Mouse (Mus musculus) neural tube, embryonic 11.5 days (tissue): Measurements from ENCODE around the gene Stx7. TPM values are rescaled to one million over a fixed set of nuclear protein-coding genes. Genes with fewer than 3 reads are reported as not detected.

Experiments used
- ATAC-seq: fragments of 200-750 bp; cut with Nextera tagmentation; 2 replicates; pipeline ENCODE4 v1.8.0; 2017; ENCODE audit warnings: moderate number of reproducible peaks, mild to moderate bottlenecking, moderate TSS enrichment, moderate library complexity; ENCODE audit not compliant: insufficient read depth, low FRiP score, low TSS enrichment
- DNase-seq: peaks from one replicate; pipeline ENCODE4 v3.0.0-alpha.2; 2015; ENCODE audit warnings: low spot score
- H3K27ac ChIP-seq: fragments of 300-500 bp; sonication (generic); 2 replicates; pipeline ENCODE4 v1.5.1; 2014; ENCODE audit warnings: low read depth, mild to moderate bottlenecking, low read length
- H3K27me3 ChIP-seq: fragments of 300-500 bp; sonication (generic); 2 replicates; pipeline ENCODE4 v1.6.1; 2014; ENCODE audit warnings: mild to moderate bottlenecking, low read length, mixed read lengths; ENCODE audit not compliant: control insufficient read depth, insufficient read depth
- H3K36me3 ChIP-seq: fragments of 300-500 bp; sonication (generic); 2 replicates; pipeline ENCODE4 v1.6.1; 2014; ENCODE audit warnings: mild to moderate bottlenecking, low read length, moderate library complexity, mixed read lengths; ENCODE audit not compliant: control insufficient read depth, insufficient read depth
- H3K4me1 ChIP-seq: fragments of 300-500 bp; sonication (generic); 2 replicates; pipeline ENCODE4 v1.6.1; 2014; ENCODE audit warnings: low read length, mixed read lengths; ENCODE audit not compliant: control insufficient read depth, insufficient read depth
- H3K4me2 ChIP-seq: fragments of 300-500 bp; sonication (generic); 2 replicates; pipeline ENCODE4 v1.6.1; 2014; ENCODE audit warnings: low read depth, mild to moderate bottlenecking, moderate library complexity
- H3K4me3 ChIP-seq: fragments of 300-500 bp; sonication (generic); 2 replicates; pipeline ENCODE4 v1.5.1; 2014; ENCODE audit warnings: low read depth, low read length
- H3K9ac ChIP-seq: fragments of 300-500 bp; sonication (generic); 2 replicates; pipeline ENCODE4 v1.6.1; 2014; ENCODE audit warnings: mild to moderate bottlenecking, low read length
- H3K9me3 ChIP-seq: fragments of 300-500 bp; sonication (generic); 2 replicates; pipeline ENCODE4 v1.6.1; 2016; ENCODE audit warnings: low read length; ENCODE audit not compliant: control insufficient read depth
- WGBS: fragments of 180-500 bp; shearing (Covaris S2); extraction: QIAGEN DNeasy Blood & Tissue Kit; methylation state at CpG from one replicate; pipeline ENCODE4 v1.1.7; 2014; 5-methylcytosine and 5-hydroxymethylcytosine counted together
- polyA plus RNA-seq: library from polyadenylated mRNA; unstranded; fragments of >200 nt; fragmentation: Nextera tagmentation; extraction: Ambion mirVana; gene quantifications from 2 replicates; pipeline ENCODE4 v1.2.1, GENCODE M21; 2014

Gene Stx7
- polyA plus RNA-seq, 1 experiment from 2014 or later, result 126 TPM

DNA sequence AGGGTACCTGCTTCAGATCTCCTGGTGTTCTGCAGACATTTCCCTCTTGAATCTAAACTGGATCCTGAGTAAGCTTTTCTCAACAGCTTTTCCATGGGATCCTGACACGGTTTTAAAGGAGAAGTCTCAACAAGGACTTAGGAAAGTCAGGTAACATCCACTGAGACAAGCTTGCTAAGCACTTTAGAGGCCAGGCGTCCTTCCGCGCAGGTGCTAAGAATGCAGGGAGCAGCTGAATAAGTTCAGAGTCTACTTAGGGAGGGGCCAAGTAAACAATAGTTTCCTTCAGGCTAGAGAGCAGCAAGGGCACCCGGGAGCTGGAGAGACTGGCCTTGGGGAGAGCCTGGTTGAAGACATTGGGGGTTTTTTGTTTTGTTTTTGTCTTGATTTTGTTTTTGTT, 16.8 kb upstream of the Stx7 start:
- H3K9ac ChIP-seq, result no peak overlapping the region
- no peak for DNase-seq
- WGBS, result 12% methylated on average over 5 of the region's 5 CpGs

DNA sequence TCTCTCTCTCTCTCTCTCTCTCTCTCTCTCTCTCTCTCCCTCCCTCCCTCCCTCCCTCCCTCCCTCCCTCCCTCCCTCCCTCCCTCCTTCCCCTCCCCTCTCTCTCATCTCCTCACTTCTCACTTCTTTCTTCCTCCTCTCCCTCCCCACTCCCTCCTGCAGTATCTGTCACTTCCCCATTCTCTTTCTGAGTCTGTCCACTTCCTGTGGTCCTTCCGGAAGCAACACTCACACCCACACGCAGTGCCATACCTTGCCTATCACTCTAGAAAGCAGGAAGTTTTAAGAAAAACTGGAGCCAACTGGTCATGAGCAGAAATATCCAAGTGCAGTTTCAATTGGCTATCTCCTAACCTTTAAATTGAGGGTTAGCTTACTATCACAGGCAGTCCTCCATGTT, 16.0 kb upstream of the Stx7 start:
- Histone ChIP-seq H3K36me3 (no peaks in the 10 kb centered on the region), H3K27ac (no peak overlapping the region), H3K27me3 (no peaks in the 10 kb centered on the region), H3K4me1 (no peaks in the 10 kb centered on the region), H3K4me3 (no peak overlapping the region), H3K9ac (no peak overlapping the region), H3K9me3 (no peaks in the 10 kb centered on the region), H3K4me2 (no peak overlapping the region)
- DNase-seq, result no peak
- 46% methylated on average over 2 of the region's 2 CpGs for WGBS
- no peak for ATAC-seq

More for the DNA sequence above, 16.8 kb upstream of the Stx7 start:
- H3K4me3 ChIP-seq, result no peak overlapping the region
- H3K27ac ChIP-seq, result no peak overlapping the region
- no peaks in the 10 kb centered on the region for H3K27me3 ChIP-seq
- H3K4me1 ChIP-seq, result no peaks in the 10 kb centered on the region
- H3K4me2 ChIP-seq, result no peak overlapping the region
- H3K36me3 ChIP-seq, result no peaks in the 10 kb centered on the region
- no peaks in the 10 kb centered on the region for H3K9me3 ChIP-seq
- no peak for ATAC-seq

- H3K4me2 ChIP-seq, result no peak overlapping the region
- H3K9me3 ChIP-seq, result no peaks in the 10 kb centered on the region
- no peaks in the 10 kb centered on the region for H3K4me1 ChIP-seq
- H3K27me3 ChIP-seq, result no peaks in the 10 kb centered on the region
- H3K9ac ChIP-seq, result no peak overlapping the region
- no peak overlapping the region for H3K4me3 ChIP-seq
- no peak for DNase-seq
- WGBS, result 63% methylated on average over 7 of the region's 7 CpGs
- no peak overlapping the region for H3K27ac ChIP-seq
- no peaks in the 10 kb centered on the region for H3K36me3 ChIP-seq
- ATAC-seq, result no peak
These were observed 14.9 kb upstream of the Stx7 start for GRCm38 (mm10) chr10:24134071-24134645.

DNA sequence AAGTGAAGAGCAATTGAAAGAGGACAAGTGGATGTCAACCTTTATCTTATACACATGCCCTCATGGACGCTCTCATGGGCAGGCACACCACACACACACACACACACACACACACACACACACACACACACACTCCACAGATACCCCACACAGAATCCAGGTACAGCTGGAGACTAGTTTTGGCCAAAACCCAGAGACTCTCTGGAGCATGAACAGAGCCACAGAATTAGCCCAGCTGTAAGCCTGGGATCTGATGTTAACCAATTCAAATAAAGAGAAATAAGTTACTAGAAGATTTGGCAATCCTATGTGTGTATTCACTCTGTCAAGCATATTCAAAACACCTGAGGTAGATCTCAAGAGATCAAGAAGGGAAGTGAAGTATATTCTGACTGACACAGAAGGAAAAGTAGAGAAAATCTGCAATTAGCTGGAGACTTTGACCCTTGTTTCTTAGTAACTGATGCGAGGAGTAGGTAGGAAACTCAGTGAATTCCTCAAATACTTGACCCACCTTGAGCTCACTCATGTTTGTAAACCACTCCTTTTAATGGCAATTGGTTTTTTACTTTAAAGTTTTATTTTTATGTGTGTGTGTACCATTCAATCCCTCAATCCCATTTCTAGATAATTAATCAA, 10.4 kb upstream of the Stx7 start:
- Histone ChIP-seq H3K27me3 (no peaks in the 10 kb centered on the region), H3K9ac (no peak overlapping the region), H3K36me3 (no peaks in the 10 kb centered on the region), H3K4me3 (no peak overlapping the region), H3K4me2 (no peak overlapping the region), H3K9me3 (no peaks in the 10 kb centered on the region), H3K4me1 (no peaks in the 10 kb centered on the region), H3K27ac (no peak overlapping the region)
- no peak for ATAC-seq
- no peak for DNase-seq
- 82% methylated on average over 2 of the region's 2 CpGs for WGBS

DNA sequence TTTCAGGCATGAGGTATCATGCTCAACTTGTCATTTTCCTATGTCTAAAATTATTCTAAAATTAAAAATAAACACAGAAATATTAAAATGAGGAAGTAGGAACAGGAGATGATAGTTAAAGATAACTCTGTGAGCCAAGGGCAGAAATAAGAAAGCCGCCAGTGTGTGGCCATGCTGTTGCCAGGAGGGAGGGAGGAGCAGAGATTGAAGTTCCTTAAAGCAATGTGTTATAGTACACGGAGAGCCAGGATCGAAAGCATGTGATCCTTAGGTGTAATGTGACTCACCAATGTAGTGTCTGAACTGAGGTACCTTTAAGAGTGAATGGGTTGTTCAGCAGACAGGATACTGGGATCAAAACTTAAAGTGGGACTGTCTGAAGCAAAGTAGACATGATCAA, 6.4 kb upstream of the Stx7 start:
- Histone ChIP-seq H3K9ac (no peak overlapping the region), H3K27ac (no peak overlapping the region), H3K4me3 (no peak overlapping the region), H3K9me3 (no peaks in the 10 kb centered on the region), H3K4me1 (no peaks in the 10 kb centered on the region), H3K36me3 (no peaks in the 10 kb centered on the region), H3K27me3 (no peaks in the 10 kb centered on the region), H3K4me2 (no peak overlapping the region)
- DNase-seq (no peak), ATAC-seq (no peak)
- 88% methylated on average over 3 of the region's 3 CpGs for WGBS

DNA sequence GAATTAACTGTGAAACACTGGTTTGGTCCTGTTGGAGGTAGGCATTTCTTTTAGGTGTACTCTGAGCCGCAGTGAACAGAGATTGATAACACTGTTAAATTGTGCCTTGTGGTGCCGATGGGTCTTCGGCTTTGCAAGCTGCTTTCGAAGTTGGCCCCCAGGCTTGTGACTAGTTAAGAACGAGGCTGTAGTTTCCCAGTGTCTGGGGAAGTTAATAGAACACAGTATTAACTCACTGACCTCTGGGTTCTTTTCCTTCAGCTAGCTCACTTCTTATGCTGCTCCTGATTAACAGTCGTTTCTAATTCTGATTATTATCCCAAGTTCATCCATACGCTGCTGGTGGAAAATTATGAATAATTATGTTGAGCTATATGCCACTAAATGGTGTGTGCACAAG, 984 bp downstream of the Stx7 start:
- DNase-seq, result no peak
- ATAC-seq, result no peak
- Histone ChIP-seq H3K9me3 (no peaks in the 10 kb centered on the region), H3K36me3 (no peaks in the 10 kb centered on the region), H3K27ac (no peak overlapping the region), H3K9ac (no peak overlapping the region), H3K4me1 (no peaks in the 10 kb centered on the region), H3K4me3 (no peak overlapping the region), H3K4me2 (peak overlapping the region; percentile 52; the same call in 1 of the 2 replicates), H3K27me3 (no peaks in the 10 kb centered on the region)
- WGBS, result 57% methylated on average over 7 of the region's 7 CpGs

- H3K27me3 ChIP-seq, result no peaks in the 10 kb centered on the region
- H3K4me3 ChIP-seq, result no peak overlapping the region
- ATAC-seq (no peak), DNase-seq (no peak)
- H3K36me3 ChIP-seq, result peaks cover 2% of the 10 kb centered on the region; the same call in 1 of the 2 replicates
- no peaks in the 10 kb centered on the region for H3K4me1 ChIP-seq
- H3K27ac ChIP-seq, result no peak overlapping the region
- H3K9me3 ChIP-seq, result no peaks in the 10 kb centered on the region
- H3K9ac ChIP-seq, result no peak overlapping the region
- no peak overlapping the region for H3K4me2 ChIP-seq
- 94% methylated on average over 12 of the region's 12 CpGs for WGBS
These were observed 9.6 kb downstream of the Stx7 start for GRCm38 (mm10) chr10:24158470-24159254.

DNA sequence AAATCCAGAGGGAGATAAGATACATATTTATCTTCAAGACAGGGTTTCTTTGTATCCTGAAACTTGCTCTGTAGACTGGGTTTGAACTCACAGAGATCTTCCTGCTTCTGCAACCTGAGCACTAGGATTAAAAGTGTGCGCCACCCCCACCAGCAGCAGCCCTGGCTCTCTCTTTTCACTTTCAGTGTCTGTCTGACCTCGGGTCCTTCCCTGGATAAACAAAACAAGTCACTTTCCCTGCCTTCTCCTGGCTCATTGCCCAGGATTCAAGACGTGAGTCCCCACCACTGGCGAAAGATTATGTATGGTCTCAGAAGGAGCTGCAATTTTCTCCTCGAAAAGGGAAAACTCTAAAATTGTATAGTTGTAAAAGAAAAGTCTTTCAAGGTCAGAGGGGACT, 10.5 kb downstream of the Stx7 start:
- H3K27ac ChIP-seq, result no peak overlapping the region
- ATAC-seq (no peak), DNase-seq (no peak)
- no peak overlapping the region for H3K9ac ChIP-seq
- H3K4me3 ChIP-seq, result no peak overlapping the region
- H3K4me2 ChIP-seq, result no peak overlapping the region
- no peaks in the 10 kb centered on the region for H3K27me3 ChIP-seq
- H3K9me3 ChIP-seq, result no peaks in the 10 kb centered on the region
- peaks cover 2% of the 10 kb centered on the region; the same call in 1 of the 2 replicates for H3K36me3 ChIP-seq
- peaks cover 7% of the 10 kb centered on the region for H3K4me1 ChIP-seq
- 68% methylated on average over 5 of the region's 5 CpGs for WGBS
